Mouse (Mus musculus): ENCODE data around the gene Trim10.

- no peak for TF ChIP-seq MYOD1 (IDR thresholded peaks at IDR 0.05; ENCODE audit: control insufficient read depth in 1 of 3, insufficient read length in 2 of 3, low read depth in 2 of 3)
- no peak for TF ChIP-seq TCF12 (IDR thresholded peaks at IDR 0.05; ENCODE audit: insufficient read depth, poor library complexity, severe bottlenecking)
- no peak for TF ChIP-seq TCF3 (IDR thresholded peaks at IDR 0.05; ENCODE audit: insufficient read length, low read depth)
- no peak for TF ChIP-seq POLR2A (IDR thresholded peaks at IDR 0.05; ENCODE audit: insufficient read length, low read depth)
- TF ChIP-seq POLR2AphosphoS2 (IDR thresholded peaks at IDR 0.05; ENCODE audit: insufficient read length, low read depth) = no peak
- no peak for TF ChIP-seq E2F4 (IDR thresholded peaks at IDR 0.05; ENCODE audit: insufficient read depth)
- TF ChIP-seq MAX (IDR thresholded peaks at IDR 0.05; ENCODE audit: low read depth) = no peak
These were observed 34.3 kb downstream of the Trim10 start for GRCm38 (mm10) chr17:36903651-36904050.

All from myocyte (in vitro differentiated cells).